Mouse (Mus musculus) activated CD4-positive, CD25-positive, alpha-beta regulatory T cell, adult 4 months (primary cell): ENCODE data around the gene Rnf220. TPM values are rescaled to one million over a fixed set of nuclear protein-coding genes. Genes with fewer than 3 reads are reported as not detected.

Experiments used
- ATAC-seq: one replicate; pipeline ENCODE4 v1.8.0; 2017
- polyA plus RNA-seq, 2 experiments: library from polyadenylated mRNA; unstranded; fragments of 100-300 nt; shearing (Covaris generic); gene quantifications; one replicate each; pipeline ENCODE4 v1.2.1; 2017

The Rnf220 gene
- polyA plus RNA-seq, 2 experiments from 2014 or later: 14.1 to 19.8 TPM

GRCm38 (mm10) chr4:117291696-117292095 lies 205.2 kb downstream of the Rnf220 start:
- no peak for ATAC-seq

GRCm38 (mm10) chr4:117288927-117289801 lies 207.7 kb downstream of the Rnf220 start:
- ATAC-seq: peak; percentile 81

DNA sequence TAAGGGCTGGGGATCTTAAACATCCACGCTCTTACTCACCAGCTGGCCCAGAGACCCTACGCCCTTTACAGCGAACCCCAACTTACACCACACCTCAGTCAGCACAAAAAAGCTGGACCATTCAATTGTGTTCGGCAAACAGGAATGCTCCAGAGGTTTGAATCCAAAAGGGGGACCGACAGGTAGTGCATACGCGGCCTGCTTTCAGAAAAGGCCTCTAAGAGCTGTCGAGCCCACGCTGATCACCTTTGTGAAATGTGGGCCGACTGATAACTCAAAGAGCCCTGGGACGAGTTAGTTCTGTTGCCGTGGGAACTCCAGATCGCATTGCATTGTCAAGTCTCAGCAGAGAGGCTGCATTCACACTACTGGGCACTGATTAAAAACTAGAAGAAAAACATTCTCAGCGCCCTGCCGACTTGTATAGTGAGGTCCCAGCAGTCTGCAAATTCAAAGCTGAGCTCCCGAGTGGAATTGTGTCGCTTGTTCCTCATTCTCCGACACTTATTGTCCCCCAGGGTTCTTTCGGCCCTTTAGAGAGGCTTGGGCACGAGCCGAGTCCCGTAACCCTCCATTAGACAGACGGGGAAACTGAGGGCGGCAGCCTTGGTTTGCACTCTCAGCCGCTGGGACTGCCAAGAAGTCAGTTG lies 208.4 kb downstream of the Rnf220 start:
- no peak for ATAC-seq

DNA sequence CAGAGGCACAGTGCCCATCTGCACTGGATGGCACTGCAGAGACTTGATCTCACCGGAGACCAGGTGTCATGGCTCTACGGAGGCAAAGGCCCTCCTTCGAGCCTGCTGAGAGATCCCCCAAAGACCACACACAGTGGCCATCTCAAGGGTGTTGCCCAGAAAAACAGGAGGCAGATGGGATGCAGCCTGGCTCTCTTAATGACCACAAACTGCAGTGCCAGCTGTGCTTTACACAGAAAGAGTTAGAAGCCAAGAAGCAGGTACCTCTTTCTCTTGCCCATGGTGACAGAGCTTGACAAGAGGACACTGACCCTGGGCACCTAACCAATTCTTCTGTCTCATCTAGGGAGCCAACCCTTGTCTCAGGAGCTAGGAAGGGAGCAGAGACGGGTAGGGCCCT lies 212.5 kb downstream of the Rnf220 start:
- ATAC-seq: no peak

DNA sequence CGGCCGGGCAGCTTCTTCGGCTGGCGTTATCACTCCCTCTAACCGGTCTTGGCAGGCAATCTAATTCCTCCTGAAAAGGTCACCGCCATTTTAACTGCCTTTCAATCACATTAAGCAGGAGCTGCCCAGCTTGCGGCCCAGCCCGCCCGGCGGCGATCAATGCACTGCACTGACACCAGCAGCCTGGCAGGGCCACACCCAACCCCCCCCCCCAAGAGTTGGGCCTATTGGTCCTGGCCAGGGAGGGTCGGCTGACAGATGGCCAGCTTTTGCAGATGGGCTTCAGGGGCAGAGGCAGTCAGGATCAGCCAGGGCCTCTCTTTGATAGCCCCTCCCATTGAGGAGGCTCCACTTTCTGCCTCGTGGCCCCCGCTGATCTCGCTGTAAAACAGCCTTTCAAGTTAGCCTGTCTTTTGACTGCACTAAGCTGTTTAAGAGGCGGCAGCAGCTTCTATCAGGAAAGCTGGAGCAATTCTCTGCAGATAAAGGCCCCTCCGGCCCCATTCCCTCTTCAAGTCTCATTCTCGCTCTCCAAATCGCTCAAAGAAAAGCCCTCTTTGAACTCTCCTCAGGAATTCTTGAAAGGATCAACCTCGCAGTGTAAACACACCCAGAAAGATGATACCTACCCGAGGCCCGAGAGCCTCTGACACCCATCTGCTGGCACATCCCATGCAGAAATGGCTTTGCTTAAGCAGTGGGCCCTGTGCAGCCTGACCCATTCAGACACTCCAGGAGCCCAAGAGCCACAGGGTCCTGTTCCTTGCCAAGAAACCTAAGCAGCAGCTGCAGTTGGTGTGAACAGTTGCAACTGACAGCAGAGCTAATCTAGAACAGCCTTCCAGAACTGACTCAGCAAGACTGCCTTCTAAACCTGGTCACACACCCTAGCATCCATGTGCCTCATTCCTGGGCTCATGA lies 213.3 kb downstream of the Rnf220 start:
- no peak for ATAC-seq

DNA sequence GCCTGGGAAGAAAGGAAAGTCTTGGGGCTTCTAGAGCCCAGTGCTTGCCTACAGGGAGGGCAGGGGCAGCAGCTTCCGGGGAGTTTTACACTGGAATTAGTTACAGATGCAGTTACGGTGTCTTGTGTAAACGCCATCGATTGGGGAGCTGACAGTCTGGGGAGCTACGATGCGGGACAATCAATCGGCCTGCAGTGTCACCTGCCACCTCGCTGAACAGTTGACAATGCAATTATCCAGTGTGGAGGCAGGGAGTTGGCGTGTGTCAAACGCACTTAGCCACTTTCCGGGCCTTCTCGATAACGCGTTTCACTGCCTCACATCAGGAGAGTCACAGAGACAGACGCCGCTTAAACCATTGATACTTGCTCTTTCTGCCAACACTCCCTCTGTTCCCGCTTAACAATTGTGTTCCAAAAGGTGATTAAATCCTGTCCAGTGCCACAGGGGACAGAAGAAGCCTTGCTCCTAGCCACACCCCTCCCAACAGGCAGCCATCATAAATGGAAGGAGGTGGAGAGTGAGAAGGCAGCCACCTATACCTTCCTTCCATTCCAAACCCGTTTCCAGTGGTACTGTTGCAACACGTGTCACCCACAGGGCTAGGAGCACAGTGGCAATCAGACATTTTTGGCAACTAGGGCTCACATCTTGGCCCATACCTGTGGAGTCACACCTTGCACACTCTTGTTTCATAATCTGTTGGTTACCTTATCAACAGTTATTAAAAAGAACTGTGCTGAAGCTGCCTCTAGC lies 215.6 kb downstream of the Rnf220 start:
- no peak for ATAC-seq

- ATAC-seq: no peak
Measured at GRCm38 (mm10) chr4:117280397-117280930, 216.4 kb downstream of the Rnf220 start.

DNA sequence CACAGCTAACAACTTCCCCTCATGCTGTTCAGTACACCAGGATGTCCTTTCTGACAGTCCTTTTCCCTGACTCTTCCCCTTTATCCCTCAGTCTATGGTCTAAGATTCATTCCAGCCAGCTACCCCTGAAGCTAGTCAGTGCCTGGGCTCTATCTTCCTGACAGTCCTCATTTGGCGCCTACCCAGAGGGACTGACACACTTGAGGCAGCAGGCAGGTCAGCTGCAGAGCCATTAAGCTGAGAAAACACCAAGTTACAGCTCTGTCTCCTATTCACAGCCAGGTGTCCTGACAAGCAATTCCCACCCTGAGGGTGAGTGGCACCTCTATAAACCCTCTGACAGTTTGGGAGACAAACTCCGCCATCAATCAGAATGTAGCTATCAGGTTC lies 217.6 kb downstream of the Rnf220 start:
- no peak for ATAC-seq

- no peak for ATAC-seq
Measured at GRCm38 (mm10) chr4:117278381-117279252, 218.2 kb downstream of the Rnf220 start.

DNA sequence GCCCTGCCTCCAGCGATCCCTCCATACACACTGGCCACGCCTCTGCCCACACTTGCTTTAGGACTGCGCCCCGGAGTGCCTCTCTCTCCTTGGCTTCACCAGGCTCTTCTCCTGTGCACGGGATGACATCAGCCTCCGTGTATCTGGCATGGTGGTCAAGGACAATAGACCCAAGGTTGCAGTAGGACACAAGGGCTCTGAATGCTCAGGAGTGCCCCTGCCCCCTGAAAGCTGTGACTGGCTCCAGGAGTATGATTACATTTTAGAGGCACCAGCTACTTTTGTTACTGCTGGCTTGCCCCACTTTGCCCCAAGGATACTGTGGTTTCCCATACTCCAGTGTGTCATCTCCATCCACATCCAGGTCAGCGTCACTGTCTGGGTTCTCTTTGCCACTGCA lies 219.2 kb downstream of the Rnf220 start:
- no peak for ATAC-seq

- no peak for ATAC-seq
Measured at GRCm38 (mm10) chr4:117277021-117277420, 219.8 kb downstream of the Rnf220 start.

- no peak for ATAC-seq
Measured at GRCm38 (mm10) chr4:117276281-117276711, 220.6 kb downstream of the Rnf220 start.

GRCm38 (mm10) chr4:117274720-117275119 lies 222.1 kb downstream of the Rnf220 start:
- no peak for ATAC-seq

GRCm38 (mm10) chr4:117272459-117272858 lies 224.4 kb downstream of the Rnf220 start:
- ATAC-seq: no peak

GRCm38 (mm10) chr4:117270278-117270677 lies 226.6 kb downstream of the Rnf220 start:
- ATAC-seq: peak; percentile 68

DNA sequence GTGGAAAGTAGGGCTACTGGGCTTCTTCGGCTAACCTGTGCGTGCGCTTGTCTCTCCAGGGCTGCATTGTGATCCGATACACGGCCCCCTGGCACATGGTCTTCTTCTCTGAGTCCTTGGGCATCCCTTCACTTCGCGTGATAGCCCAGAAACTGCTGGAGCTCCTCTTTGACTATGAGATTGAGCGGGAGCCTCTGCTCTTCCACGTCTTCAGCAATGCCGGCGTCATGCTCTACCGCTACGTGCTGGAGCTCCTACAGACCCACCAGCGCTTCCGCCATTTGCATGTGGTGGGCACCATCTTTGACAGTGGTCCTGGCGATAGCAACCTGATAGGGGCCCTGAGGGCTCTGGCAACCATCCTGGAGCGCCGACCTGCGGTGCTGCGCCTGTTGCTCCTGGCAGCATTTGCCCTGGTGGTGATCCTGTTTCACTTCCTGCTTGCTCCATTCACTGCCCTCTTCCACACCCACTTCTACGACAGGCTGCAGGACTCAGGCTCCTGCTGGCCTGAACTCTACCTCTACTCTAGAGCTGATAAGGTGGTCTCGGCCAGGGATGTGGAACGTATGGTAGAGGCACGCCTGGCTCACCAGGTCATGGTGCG lies 228.9 kb downstream of the Rnf220 start:
- ATAC-seq: no peak

DNA sequence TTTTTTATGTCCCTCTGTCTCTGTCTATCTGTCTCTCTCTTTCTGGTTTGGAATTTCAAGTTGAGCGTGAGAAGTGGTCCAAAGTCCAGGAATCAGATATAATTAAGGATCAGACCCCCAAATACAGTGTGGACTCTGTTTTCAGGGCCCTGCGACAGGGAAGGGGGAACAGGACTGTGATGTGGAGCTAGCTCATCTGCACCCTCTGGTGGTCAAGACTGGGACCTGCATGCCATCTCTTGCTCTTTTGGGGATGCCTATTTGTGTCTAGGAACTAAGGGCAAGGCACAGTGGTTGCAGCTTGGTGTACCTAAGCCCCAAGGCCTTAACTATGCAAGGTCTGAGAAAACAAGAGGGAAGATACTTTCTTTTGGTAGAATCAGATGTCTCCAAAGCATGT lies 229.6 kb downstream of the Rnf220 start:
- ATAC-seq: peak; percentile 62

DNA sequence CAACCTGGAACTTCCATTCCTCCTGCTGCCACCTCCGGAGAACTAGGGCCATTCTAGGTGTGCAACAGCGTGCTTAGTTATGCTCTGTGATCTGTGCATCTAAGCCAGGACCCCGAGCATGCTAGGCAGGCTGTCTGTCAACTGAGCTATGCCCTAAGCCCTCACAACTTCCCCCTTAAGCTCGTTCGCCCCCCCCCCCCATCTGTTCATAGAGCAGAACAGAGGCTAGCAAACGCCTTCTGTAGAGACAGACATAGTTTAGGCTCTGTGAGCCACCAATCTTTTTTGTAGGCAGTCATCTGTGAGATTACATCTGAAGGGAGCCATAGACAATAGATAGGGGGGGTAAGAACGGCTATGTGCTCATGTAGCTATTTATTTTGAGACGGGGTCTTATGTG lies 233.9 kb downstream of the Rnf220 start:
- ATAC-seq: no peak

DNA sequence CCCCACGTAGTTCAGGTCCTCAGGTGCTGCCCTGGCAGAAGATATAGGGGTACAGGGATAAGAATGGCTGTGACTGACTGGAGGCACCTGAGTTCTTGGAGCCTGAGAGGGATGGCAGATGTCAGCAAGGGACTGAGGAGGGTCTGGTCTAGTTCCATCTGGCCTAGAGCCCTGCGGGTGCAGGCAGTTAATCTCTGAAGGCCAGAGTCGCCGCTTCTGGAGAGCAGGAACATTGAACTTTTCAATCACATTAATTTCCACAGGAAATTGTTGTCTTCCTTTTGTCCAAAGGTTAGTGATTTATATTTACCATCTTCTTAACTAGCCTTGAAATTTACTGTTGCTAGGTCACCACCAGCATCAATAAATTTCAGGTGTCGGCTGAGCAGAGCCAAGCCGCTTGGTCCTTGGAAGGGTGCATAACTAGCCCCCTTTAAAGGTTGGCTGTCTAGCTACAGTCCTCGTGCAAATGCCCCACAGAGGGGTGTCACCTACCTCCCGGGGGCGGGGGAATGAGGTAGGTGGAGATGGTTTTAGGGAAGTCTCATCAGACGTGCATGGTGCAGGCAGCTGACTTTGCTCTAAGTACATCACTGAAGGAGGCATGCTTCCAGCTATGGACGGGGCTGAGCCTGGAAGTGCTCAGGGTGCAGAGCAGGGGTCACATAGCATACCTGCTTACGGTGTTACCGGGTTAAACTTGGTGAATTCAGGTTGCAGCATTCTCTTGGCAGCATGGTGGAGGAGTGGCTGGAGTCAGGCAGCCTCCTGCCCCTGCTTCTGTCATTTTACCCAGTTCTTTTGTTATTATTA lies 234.5 kb downstream of the Rnf220 start:
- ATAC-seq: no peak

GRCm38 (mm10) chr4:117261222-117261621 lies 235.6 kb downstream of the Rnf220 start:
- ATAC-seq: no peak
